Mouse (Mus musculus): ENCODE data around the gene Ecel1. TPM values are rescaled to one million over a fixed set of nuclear protein-coding genes. Genes with fewer than 3 reads are reported as not detected.
A peak's percentile ranks its signal among the peaks of the same experiment; 100 is the strongest.

Ecel1 gene
- polyA plus RNA-seq, 1 experiment from 2014 or later = 0.28 TPM

- ATAC-seq (ENCODE audit: insufficient number of reproducible peaks, low FRiP score, low TSS enrichment, low read depth) = no peak
- no peaks in the 10 kb centered on the region for H3K4me1 ChIP-seq (ENCODE audit: control insufficient read depth, insufficient read depth, low read length)
- H3K27ac ChIP-seq (replicated peaks; ENCODE audit: low read depth, low read length) = no peak overlapping the region
- WGBS = 77% methylated on average over 9 of the region's 9 CpGs
- H3K9me3 ChIP-seq (ENCODE audit: control insufficient read depth, low read length) = no peaks in the 10 kb centered on the region
- DNase-seq (ENCODE audit: low spot score) = no peak
- no peak overlapping the region for H3K4me3 ChIP-seq (ENCODE audit: low read depth, low read length)
- H3K36me3 ChIP-seq (ENCODE audit: control insufficient read depth, insufficient read depth, low read length) = no peaks in the 10 kb centered on the region
- H3K4me2 ChIP-seq (ENCODE audit: low read depth, severe bottlenecking) = no peak overlapping the region
- no peaks in the 10 kb centered on the region for H3K27me3 ChIP-seq (ENCODE audit: control insufficient read depth, insufficient read depth, low read length)
- H3K9ac ChIP-seq (ENCODE audit: low read length) = no peak overlapping the region
Observed at GRCm38 (mm10) chr1:87197296-87197695, 41.0 kb upstream of the Ecel1 start.

- no peak within 1 kb of the TSS for H3K4me3 ChIP-seq (ENCODE audit: low read depth, low read length)
- ATAC-seq (ENCODE audit: insufficient number of reproducible peaks, low FRiP score, low TSS enrichment, low read depth) = peak; percentile 15; the same call in 1 of the 2 replicates
- H3K9ac ChIP-seq (ENCODE audit: low read length) = no peak within 1 kb of the TSS; the same call in 1 of the 2 replicates
- H3K36me3 ChIP-seq (ENCODE audit: control insufficient read depth, insufficient read depth, low read length) = no peaks in the 10 kb centered on the region
- H3K27ac ChIP-seq (replicated peaks; ENCODE audit: low read depth, low read length) = no peak within 1 kb of the TSS
- peaks cover 12% of the 10 kb centered on the region for H3K27me3 ChIP-seq (ENCODE audit: control insufficient read depth, insufficient read depth, low read length)
- no peaks in the 10 kb centered on the region for H3K9me3 ChIP-seq (ENCODE audit: control insufficient read depth, low read length)
- 0 out of 2 replicates have a peak, but pooled peaks cover 2% of the 10 kb centered on the region for H3K4me1 ChIP-seq (ENCODE audit: control insufficient read depth, insufficient read depth, low read length)
- DNase-seq (ENCODE audit: low spot score) = no peak
- WGBS = 28% methylated on average over 4 of the region's 4 CpGs
- H3K4me2 ChIP-seq (ENCODE audit: low read depth, severe bottlenecking) = no peak within 1 kb of the TSS
Observed at GRCm38 (mm10) chr1:87190429-87190828, 34.1 kb upstream of the Ecel1 start, which contains the start of gene Chrnd. Gene Chrnd, plus strand, starts transcription at chr1:87190607.

- no peaks in the 10 kb centered on the region for H3K36me3 ChIP-seq (ENCODE audit: control insufficient read depth, insufficient read depth, low read length)
- H3K4me3 ChIP-seq (ENCODE audit: low read depth, low read length) = peak overlapping the region; percentile 31
- H3K27ac ChIP-seq (replicated peaks; ENCODE audit: low read depth, low read length) = no peak overlapping the region
- H3K27me3 ChIP-seq (ENCODE audit: control insufficient read depth, insufficient read depth, low read length) = peaks cover 44% of the 10 kb centered on the region
- H3K9me3 ChIP-seq (ENCODE audit: control insufficient read depth, low read length) = no peaks in the 10 kb centered on the region
- H3K4me1 ChIP-seq (ENCODE audit: control insufficient read depth, insufficient read depth, low read length) = peaks cover 2% of the 10 kb centered on the region; the same call in 1 of the 2 replicates
- H3K4me2 ChIP-seq (ENCODE audit: low read depth, severe bottlenecking) = peak overlapping the region; percentile 79
- DNase-seq (ENCODE audit: low spot score) = peak; percentile 93
- 0 out of 2 replicates have a peak, but pooled peaks have one; percentile 20 for ATAC-seq (ENCODE audit: insufficient number of reproducible peaks, low FRiP score, low TSS enrichment, low read depth)
- peak overlapping the region; percentile 12 for H3K9ac ChIP-seq (ENCODE audit: low read length)
- WGBS = under 1% methylated on average over 15 of the region's 15 CpGs
Observed at GRCm38 (mm10) chr1:87187037-87187355, 30.7 kb upstream of the Ecel1 start.

- Histone ChIP-seq H3K9ac (ENCODE audit: low read length) (peak overlapping the region; percentile 12), H3K4me3 (ENCODE audit: low read depth, low read length) (peak overlapping the region; percentile 31), H3K27ac (replicated peaks; ENCODE audit: low read depth, low read length) (no peak overlapping the region), H3K4me2 (ENCODE audit: low read depth, severe bottlenecking) (peak overlapping the region; percentile 79), H3K4me1 (ENCODE audit: control insufficient read depth, insufficient read depth, low read length) (peaks cover 2% of the 10 kb centered on the region; the same call in 1 of the 2 replicates), H3K27me3 (ENCODE audit: control insufficient read depth, insufficient read depth, low read length) (peaks cover 44% of the 10 kb centered on the region), H3K36me3 (ENCODE audit: control insufficient read depth, insufficient read depth, low read length) (no peaks in the 10 kb centered on the region), H3K9me3 (ENCODE audit: control insufficient read depth, low read length) (no peaks in the 10 kb centered on the region)
- peak; percentile 61 for DNase-seq (ENCODE audit: low spot score)
- peak; percentile 19; the same call in 1 of the 2 replicates for ATAC-seq (ENCODE audit: insufficient number of reproducible peaks, low FRiP score, low TSS enrichment, low read depth)
- WGBS = 2% methylated on average over 54 of the region's 54 CpGs
Observed at GRCm38 (mm10) chr1:87186261-87187036, 30.1 kb upstream of the Ecel1 start.

GRCm38 (mm10) chr1:87185526-87185925 lies 29.2 kb upstream of the Ecel1 start:
- Histone ChIP-seq H3K36me3 (ENCODE audit: control insufficient read depth, insufficient read depth, low read length) (no peaks in the 10 kb centered on the region), H3K9ac (ENCODE audit: low read length) (no peak overlapping the region), H3K9me3 (ENCODE audit: control insufficient read depth, low read length) (no peaks in the 10 kb centered on the region), H3K4me1 (ENCODE audit: control insufficient read depth, insufficient read depth, low read length) (peaks cover 2% of the 10 kb centered on the region; the same call in 1 of the 2 replicates), H3K27ac (replicated peaks; ENCODE audit: low read depth, low read length) (no peak overlapping the region), H3K27me3 (ENCODE audit: control insufficient read depth, insufficient read depth, low read length) (peaks cover 44% of the 10 kb centered on the region), H3K4me3 (ENCODE audit: low read depth, low read length) (no peak overlapping the region), H3K4me2 (ENCODE audit: low read depth, severe bottlenecking) (no peak overlapping the region)
- no peak for ATAC-seq (ENCODE audit: insufficient number of reproducible peaks, low FRiP score, low TSS enrichment, low read depth)
- 17% methylated on average over 13 of the region's 13 CpGs for WGBS
- no peak for DNase-seq (ENCODE audit: low spot score)

- Histone ChIP-seq H3K4me1 (ENCODE audit: control insufficient read depth, insufficient read depth, low read length) (peaks cover 2% of the 10 kb centered on the region; the same call in 1 of the 2 replicates), H3K4me3 (ENCODE audit: low read depth, low read length) (no peak overlapping the region), H3K4me2 (ENCODE audit: low read depth, severe bottlenecking) (no peak overlapping the region), H3K9me3 (ENCODE audit: control insufficient read depth, low read length) (no peaks in the 10 kb centered on the region), H3K27ac (replicated peaks; ENCODE audit: low read depth, low read length) (no peak overlapping the region), H3K36me3 (ENCODE audit: control insufficient read depth, insufficient read depth, low read length) (no peaks in the 10 kb centered on the region), H3K27me3 (ENCODE audit: control insufficient read depth, insufficient read depth, low read length) (peaks cover 44% of the 10 kb centered on the region), H3K9ac (ENCODE audit: low read length) (no peak overlapping the region)
- ATAC-seq (ENCODE audit: insufficient number of reproducible peaks, low FRiP score, low TSS enrichment, low read depth) (no peak), DNase-seq (ENCODE audit: low spot score) (peak; percentile 69)
- WGBS = 12% methylated on average over 20 of the region's 20 CpGs
Observed at GRCm38 (mm10) chr1:87184751-87185139, 28.4 kb upstream of the Ecel1 start.

- DNase-seq (ENCODE audit: low spot score) = no peak
- peaks cover 2% of the 10 kb centered on the region; the same call in 1 of the 2 replicates for H3K4me1 ChIP-seq (ENCODE audit: control insufficient read depth, insufficient read depth, low read length)
- H3K27ac ChIP-seq (replicated peaks; ENCODE audit: low read depth, low read length) = no peak overlapping the region
- H3K36me3 ChIP-seq (ENCODE audit: control insufficient read depth, insufficient read depth, low read length) = no peaks in the 10 kb centered on the region
- peaks cover 44% of the 10 kb centered on the region for H3K27me3 ChIP-seq (ENCODE audit: control insufficient read depth, insufficient read depth, low read length)
- no peak overlapping the region for H3K4me3 ChIP-seq (ENCODE audit: low read depth, low read length)
- no peak overlapping the region for H3K9ac ChIP-seq (ENCODE audit: low read length)
- ATAC-seq (ENCODE audit: insufficient number of reproducible peaks, low FRiP score, low TSS enrichment, low read depth) = no peak
- no peaks in the 10 kb centered on the region for H3K9me3 ChIP-seq (ENCODE audit: control insufficient read depth, low read length)
- WGBS = 31% methylated on average over 15 of the region's 15 CpGs
- no peak overlapping the region for H3K4me2 ChIP-seq (ENCODE audit: low read depth, severe bottlenecking)
Observed at GRCm38 (mm10) chr1:87183998-87184750, 27.9 kb upstream of the Ecel1 start.

GRCm38 (mm10) chr1:87183013-87183412 lies 26.7 kb upstream of the Ecel1 start, which contains the start of gene Prss56:
Gene Prss56, plus strand, starts transcription at chr1:87183313.
- WGBS = 28% methylated on average over 9 of the region's 9 CpGs
- ATAC-seq (ENCODE audit: insufficient number of reproducible peaks, low FRiP score, low TSS enrichment, low read depth) (no peak), DNase-seq (ENCODE audit: low spot score) (no peak)
- Histone ChIP-seq H3K36me3 (ENCODE audit: control insufficient read depth, insufficient read depth, low read length) (no peaks in the 10 kb centered on the region), H3K4me2 (ENCODE audit: low read depth, severe bottlenecking) (no peak within 1 kb of the TSS), H3K9ac (ENCODE audit: low read length) (no peak within 1 kb of the TSS), H3K4me1 (ENCODE audit: control insufficient read depth, insufficient read depth, low read length) (peaks cover 2% of the 10 kb centered on the region; the same call in 1 of the 2 replicates), H3K27ac (replicated peaks; ENCODE audit: low read depth, low read length) (no peak within 1 kb of the TSS), H3K27me3 (ENCODE audit: control insufficient read depth, insufficient read depth, low read length) (peaks cover 44% of the 10 kb centered on the region), H3K9me3 (ENCODE audit: control insufficient read depth, low read length) (no peaks in the 10 kb centered on the region), H3K4me3 (ENCODE audit: low read depth, low read length) (no peak within 1 kb of the TSS)
